Mouse (Mus musculus) hindbrain, embryonic 16.5 days (tissue): ENCODE results near the gene St8sia4. TPM values are rescaled to one million over a fixed set of nuclear protein-coding genes. Genes with fewer than 3 reads are reported as not detected.

Experiments
- ATAC-seq: fragments of 200-750 bp; cut with Nextera tagmentation; 2 replicates; pipeline ENCODE4 v1.8.0; 2017; ENCODE audit warnings: moderate TSS enrichment, moderate library complexity
- H3K27ac ChIP-seq: fragments of 300-500 bp; sonication (generic); 2 replicates; pipeline ENCODE4 v1.5.1; 2014; ENCODE audit warnings: low read depth, mild to moderate bottlenecking, control low read depth, low read length, moderate library complexity
- H3K27me3 ChIP-seq: fragments of 300-500 bp; sonication (generic); replicated peaks from 2 replicates; pipeline ENCODE4 v1.6.1; 2014; ENCODE audit warnings: low read length; ENCODE audit not compliant: control insufficient read depth, insufficient read depth
- H3K36me3 ChIP-seq: fragments of 300-500 bp; sonication (generic); 2 replicates; pipeline ENCODE4 v1.6.1; 2014; ENCODE audit warnings: mild to moderate bottlenecking, low read length, moderate library complexity, mixed read lengths; ENCODE audit not compliant: control insufficient read depth, insufficient read depth
- H3K4me1 ChIP-seq: fragments of 300-500 bp; sonication (generic); 2 replicates; pipeline ENCODE4 v1.6.1; 2014; ENCODE audit warnings: low read depth, low read length; ENCODE audit not compliant: control insufficient read depth, insufficient read depth
- H3K4me2 ChIP-seq: fragments of 300-500 bp; sonication (generic); 2 replicates; pipeline ENCODE4 v1.6.1; 2014; ENCODE audit warnings: mild to moderate bottlenecking, low read length, control low read depth, moderate library complexity
- H3K4me3 ChIP-seq: fragments of 300-500 bp; sonication (generic); 2 replicates; pipeline ENCODE4 v1.5.1; 2014; ENCODE audit warnings: mild to moderate bottlenecking, low read length, control low read depth, moderate library complexity
- H3K9ac ChIP-seq: fragments of 300-500 bp; sonication (generic); 2 replicates; pipeline ENCODE4 v1.6.1; 2014; ENCODE audit warnings: low read depth, mild to moderate bottlenecking, control low read depth, low read length, moderate library complexity
- H3K9me3 ChIP-seq: fragments of 300-500 bp; sonication (generic); 2 replicates; pipeline ENCODE4 v1.6.1; 2014; ENCODE audit warnings: mild to moderate bottlenecking, low read length, moderate library complexity; ENCODE audit not compliant: control insufficient read depth
- WGBS: fragments of 180-500 bp; shearing (Covaris S2); extraction: QIAGEN DNeasy Blood & Tissue Kit; methylation state at CpG from one replicate; pipeline ENCODE4 v1.1.7; 2014; 5-methylcytosine and 5-hydroxymethylcytosine counted together
- polyA plus RNA-seq: library from polyadenylated mRNA; unstranded; fragments of >200 nt; fragmentation: Nextera tagmentation; extraction: Ambion mirVana; gene quantifications from 2 replicates; pipeline ENCODE4 v1.2.1, GENCODE M21; 2015

The St8sia4 gene
- polyA plus RNA-seq: 28.5 and 32.8 TPM in 2 replicates

GRCm38 (mm10) chr1:95667435-95668252, at the start of gene St8sia4:
TSS of gene St8sia4 (minus strand) at chr1:95667571.
- Histone ChIP-seq H3K27me3 (no peaks in the 10 kb centered on the region), H3K4me2 (peak within 1 kb of the TSS; percentile 66), H3K27ac (peak within 1 kb of the TSS; percentile 81), H3K9me3 (no peaks in the 10 kb centered on the region), H3K36me3 (no peaks in the 10 kb centered on the region), H3K4me3 (peak within 1 kb of the TSS; percentile 72), H3K9ac (peak within 1 kb of the TSS; percentile 68), H3K4me1 (peaks cover 5% of the 10 kb centered on the region)
- under 1% methylated on average over 52 of the region's 52 CpGs for WGBS
- ATAC-seq: peak; percentile 98

GRCm38 (mm10) chr1:95709181-95709580, 41.8 kb upstream of the St8sia4 start:
- Histone ChIP-seq H3K4me1 (no peaks in the 10 kb centered on the region), H3K9me3 (no peaks in the 10 kb centered on the region), H3K36me3 (no peaks in the 10 kb centered on the region), H3K4me2 (no peak overlapping the region), H3K9ac (no peak overlapping the region), H3K4me3 (no peak overlapping the region), H3K27me3 (no peaks in the 10 kb centered on the region), H3K27ac (no peak overlapping the region)
- no peak for ATAC-seq
- WGBS: 76% methylated on average over 3 of the region's 3 CpGs

GRCm38 (mm10) chr1:95699903-95700302, 32.5 kb upstream of the St8sia4 start:
- no peaks in the 10 kb centered on the region for H3K36me3 ChIP-seq
- no peaks in the 10 kb centered on the region for H3K27me3 ChIP-seq
- no peaks in the 10 kb centered on the region for H3K4me1 ChIP-seq
- H3K9ac ChIP-seq: no peak overlapping the region
- no peak overlapping the region for H3K27ac ChIP-seq
- no peaks in the 10 kb centered on the region for H3K9me3 ChIP-seq
- no peak overlapping the region for H3K4me2 ChIP-seq
- ATAC-seq: no peak
- H3K4me3 ChIP-seq: no peak overlapping the region

- H3K4me2 ChIP-seq: no peak overlapping the region
- no peaks in the 10 kb centered on the region for H3K4me1 ChIP-seq
- no peak overlapping the region for H3K27ac ChIP-seq
- no peak for ATAC-seq
- no peaks in the 10 kb centered on the region for H3K36me3 ChIP-seq
- H3K27me3 ChIP-seq: no peaks in the 10 kb centered on the region
- no peaks in the 10 kb centered on the region for H3K9me3 ChIP-seq
- WGBS: 92% methylated on average over 3 of the region's 3 CpGs
- H3K9ac ChIP-seq: no peak overlapping the region
- H3K4me3 ChIP-seq: no peak overlapping the region
These were observed 6.7 kb upstream of the St8sia4 start for GRCm38 (mm10) chr1:95674052-95674451.

- H3K27ac ChIP-seq: peak overlapping the region; percentile 81
- no peaks in the 10 kb centered on the region for H3K9me3 ChIP-seq
- WGBS: 3% methylated on average over 6 of the region's 6 CpGs
- H3K9ac ChIP-seq: peak overlapping the region; percentile 68
- peak overlapping the region; percentile 66 for H3K4me2 ChIP-seq
- no peak for ATAC-seq
- no peaks in the 10 kb centered on the region for H3K27me3 ChIP-seq
- peak overlapping the region; percentile 72 for H3K4me3 ChIP-seq
- H3K4me1 ChIP-seq: peaks cover 5% of the 10 kb centered on the region
- no peaks in the 10 kb centered on the region for H3K36me3 ChIP-seq
These were observed 958 bp upstream of the St8sia4 start for GRCm38 (mm10) chr1:95668253-95668805.

GRCm38 (mm10) chr1:95666541-95667320, 640 bp downstream of the St8sia4 start:
- H3K4me3 ChIP-seq: peak overlapping the region; percentile 72
- peak overlapping the region; percentile 68 for H3K9ac ChIP-seq
- peaks cover 5% of the 10 kb centered on the region for H3K4me1 ChIP-seq
- peak overlapping the region; percentile 66 for H3K4me2 ChIP-seq
- no peak for ATAC-seq
- H3K36me3 ChIP-seq: no peaks in the 10 kb centered on the region
- no peaks in the 10 kb centered on the region for H3K9me3 ChIP-seq
- H3K27ac ChIP-seq: peak overlapping the region; percentile 81
- no peaks in the 10 kb centered on the region for H3K27me3 ChIP-seq
- WGBS: under 1% methylated on average over 14 of the region's 14 CpGs

- Histone ChIP-seq H3K9ac (peak overlapping the region; percentile 67), H3K9me3 (no peaks in the 10 kb centered on the region), H3K4me3 (peak overlapping the region; percentile 72), H3K4me2 (peak overlapping the region; percentile 66), H3K36me3 (no peaks in the 10 kb centered on the region), H3K27ac (peak overlapping the region; percentile 78), H3K4me1 (peaks cover 5% of the 10 kb centered on the region), H3K27me3 (no peaks in the 10 kb centered on the region)
- WGBS: 1% methylated on average over 17 of the region's 17 CpGs
- ATAC-seq: no peak
These were observed 1.4 kb downstream of the St8sia4 start for GRCm38 (mm10) chr1:95665951-95666484.

GRCm38 (mm10) chr1:95664969-95665702, 2.2 kb downstream of the St8sia4 start:
- H3K4me2 ChIP-seq: peak overlapping the region; percentile 66
- H3K27me3 ChIP-seq: no peaks in the 10 kb centered on the region
- H3K4me1 ChIP-seq: peaks cover 5% of the 10 kb centered on the region
- peak overlapping the region; percentile 78 for H3K27ac ChIP-seq
- H3K4me3 ChIP-seq: peak overlapping the region; percentile 72
- 10% methylated on average over 22 of the region's 22 CpGs for WGBS
- H3K9ac ChIP-seq: peak overlapping the region; percentile 67
- H3K36me3 ChIP-seq: no peaks in the 10 kb centered on the region
- ATAC-seq: peak; percentile 34
- no peaks in the 10 kb centered on the region for H3K9me3 ChIP-seq
